Mouse (Mus musculus) lung, postnatal 0 days (tissue): Measurements from ENCODE around the gene Ranbp3.

Source experiments
- CTCF ChIP-seq: IDR thresholded peaks from 2 replicates; pipeline ENCODE4 v1.5.1; 2016; ENCODE audit warnings: antibody characterized with exemption, mild to moderate bottlenecking
- EP300 ChIP-seq: IDR thresholded peaks from 2 replicates; pipeline ENCODE4 v1.6.1; 2016; ENCODE audit warnings: antibody characterized with exemption, mild to moderate bottlenecking, control low read depth

DNA sequence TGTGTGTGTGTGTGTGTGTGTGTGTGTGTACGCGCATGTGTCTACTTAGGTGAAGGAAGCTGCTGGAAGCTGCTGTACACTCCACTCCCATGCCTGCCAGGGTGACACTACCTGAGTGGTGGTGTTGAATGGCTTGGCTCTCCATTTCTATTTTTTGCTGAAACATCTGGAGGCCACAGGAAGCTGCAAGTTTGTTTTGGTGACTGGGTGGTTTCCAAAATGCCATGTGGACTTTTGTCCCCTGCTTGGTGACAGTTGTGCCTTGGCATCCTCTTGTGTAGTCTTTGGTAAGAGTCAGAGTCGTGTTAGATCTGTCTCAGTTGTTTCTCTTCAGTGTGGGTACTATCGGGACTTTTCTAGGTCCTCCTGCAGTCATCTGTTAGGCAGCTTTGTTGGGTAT, 13.7 kb downstream of the Ranbp3 start:
- TF ChIP-seq CTCF (no peak), EP300 (no peak)
